Mouse (Mus musculus) hindbrain, embryonic 10.5 days (tissue): Measurements from ENCODE around the gene Grm6. TPM values are rescaled to one million over a fixed set of nuclear protein-coding genes. Genes with fewer than 3 reads are reported as not detected.

Experiments used
- DNase-seq: peaks from one replicate; pipeline ENCODE4 v3.0.0-alpha.2; 2017; ENCODE audit warnings: low spot score
- H3K27ac ChIP-seq: fragments of 300-500 bp; sonication (generic); 2 replicates; pipeline ENCODE4 v1.5.1; 2016; ENCODE audit warnings: mild to moderate bottlenecking, moderate library complexity
- H3K27me3 ChIP-seq: fragments of 300-500 bp; sonication (generic); 2 replicates; pipeline ENCODE4 v1.6.1; 2016; ENCODE audit warnings: mild to moderate bottlenecking; ENCODE audit not compliant: poor library complexity, insufficient read depth, severe bottlenecking
- H3K36me3 ChIP-seq: fragments of 300-500 bp; sonication (generic); 2 replicates; pipeline ENCODE4 v1.6.1; 2016; ENCODE audit warnings: mild to moderate bottlenecking, moderate library complexity
- H3K4me1 ChIP-seq: fragments of 300-500 bp; sonication (generic); replicated peaks from 2 replicates; pipeline ENCODE4 v1.6.1; 2016; ENCODE audit warnings: mild to moderate bottlenecking
- H3K4me3 ChIP-seq: fragments of 300-500 bp; sonication (generic); 2 replicates; pipeline ENCODE4 v1.5.1; 2016; ENCODE audit warnings: mild to moderate bottlenecking, moderate library complexity
- H3K9me3 ChIP-seq: fragments of 300-500 bp; sonication (generic); 2 replicates; pipeline ENCODE4 v1.6.1; 2016; ENCODE audit warnings: mild to moderate bottlenecking, moderate library complexity
- WGBS: fragments of 180-500 bp; shearing (Covaris S2); methylation state at CpG from one replicate; pipeline ENCODE4 v1.1.7; 2016; 5-methylcytosine and 5-hydroxymethylcytosine counted together
- polyA plus RNA-seq: library from polyadenylated mRNA; unstranded; fragments of >200 nt; fragmentation: Nextera tagmentation; extraction: Ambion mirVana; gene quantifications from 2 replicates; pipeline ENCODE4 v1.2.1, GENCODE M21; 2016

The Grm6 gene
- not detected in 2 replicates for polyA plus RNA-seq

DNA sequence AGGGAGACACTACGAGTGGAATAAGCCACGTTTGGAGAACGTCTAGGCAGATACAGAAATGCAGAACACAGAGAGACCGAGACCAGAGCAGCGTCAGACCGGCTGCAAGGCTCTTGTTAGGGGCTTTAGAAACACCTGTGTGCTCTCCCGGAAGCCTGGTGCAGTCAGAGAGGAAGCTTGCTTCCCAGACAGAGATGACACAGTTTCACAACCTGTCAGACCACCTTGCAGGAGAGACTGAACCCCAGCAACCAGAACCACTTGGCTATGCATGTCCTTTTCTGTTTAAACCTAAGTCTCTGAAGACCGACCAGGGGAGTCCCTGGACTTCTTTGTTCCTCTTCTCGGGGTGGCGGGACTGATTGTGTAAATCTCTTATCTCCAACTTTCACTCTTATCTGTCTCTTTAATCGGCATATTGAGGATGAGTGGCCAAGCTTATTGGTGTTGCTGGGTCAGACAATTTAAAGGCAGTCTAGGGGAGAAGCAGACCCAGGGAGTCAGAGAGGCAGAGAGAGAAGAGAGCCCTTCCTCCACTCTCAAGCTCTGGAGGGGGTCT, at the start of gene Grm6:
TSS of gene Grm6 (plus strand) at position 509 of the 559 bp plus-strand sequence.
- peak; percentile 19 for DNase-seq
- Histone ChIP-seq H3K4me3 (peak within 1 kb of the TSS; percentile 60), H3K27me3 (peaks cover 70% of the 10 kb centered on the region), H3K9me3 (peaks cover 7% of the 10 kb centered on the region; the same call in 1 of the 2 replicates), H3K4me1 (peaks cover 27% of the 10 kb centered on the region), H3K36me3 (no peaks in the 10 kb centered on the region), H3K27ac (no peak within 1 kb of the TSS)
- WGBS, result 2% methylated on average over 11 of the region's 11 CpGs

GRCm38 (mm10) chr11:50814233-50814632, 36.3 kb upstream of the Grm6 start:
- Histone ChIP-seq H3K4me3 (no peak overlapping the region), H3K27me3 (no peaks in the 10 kb centered on the region), H3K9me3 (peaks cover 69% of the 10 kb centered on the region), H3K27ac (no peak overlapping the region), H3K36me3 (peaks cover 100% of the 10 kb centered on the region), H3K4me1 (no peaks in the 10 kb centered on the region)
- WGBS, result 97% methylated on average over 4 of the region's 4 CpGs
- DNase-seq, result no peak

DNA sequence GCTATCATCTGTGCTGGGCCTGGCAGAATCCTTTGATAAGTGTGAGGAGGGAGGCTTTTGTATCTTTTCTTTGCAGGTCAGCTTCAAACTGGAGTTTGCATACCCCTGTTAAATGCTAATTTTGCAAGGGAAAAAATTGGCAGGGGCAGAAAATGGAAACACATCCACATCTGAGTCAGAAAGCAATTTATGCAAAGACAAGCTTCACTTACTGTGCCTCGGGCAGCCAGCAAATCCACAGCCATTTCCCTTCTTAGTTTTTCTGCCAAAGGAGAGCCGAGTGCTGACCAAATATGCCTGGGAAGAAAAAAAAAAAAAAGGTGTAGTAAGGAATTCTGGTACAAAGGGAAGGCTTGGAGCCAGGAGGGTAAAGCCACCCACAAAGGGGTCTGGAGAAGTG, 24.3 kb upstream of the Grm6 start:
- Histone ChIP-seq H3K4me3 (peak overlapping the region; percentile 88), H3K36me3 (peaks cover 48% of the 10 kb centered on the region), H3K9me3 (no peaks in the 10 kb centered on the region), H3K27me3 (no peaks in the 10 kb centered on the region), H3K27ac (no peak overlapping the region), H3K4me1 (peaks cover 13% of the 10 kb centered on the region)
- 70% methylated on average over 2 of the region's 2 CpGs for WGBS
- DNase-seq, result no peak

DNA sequence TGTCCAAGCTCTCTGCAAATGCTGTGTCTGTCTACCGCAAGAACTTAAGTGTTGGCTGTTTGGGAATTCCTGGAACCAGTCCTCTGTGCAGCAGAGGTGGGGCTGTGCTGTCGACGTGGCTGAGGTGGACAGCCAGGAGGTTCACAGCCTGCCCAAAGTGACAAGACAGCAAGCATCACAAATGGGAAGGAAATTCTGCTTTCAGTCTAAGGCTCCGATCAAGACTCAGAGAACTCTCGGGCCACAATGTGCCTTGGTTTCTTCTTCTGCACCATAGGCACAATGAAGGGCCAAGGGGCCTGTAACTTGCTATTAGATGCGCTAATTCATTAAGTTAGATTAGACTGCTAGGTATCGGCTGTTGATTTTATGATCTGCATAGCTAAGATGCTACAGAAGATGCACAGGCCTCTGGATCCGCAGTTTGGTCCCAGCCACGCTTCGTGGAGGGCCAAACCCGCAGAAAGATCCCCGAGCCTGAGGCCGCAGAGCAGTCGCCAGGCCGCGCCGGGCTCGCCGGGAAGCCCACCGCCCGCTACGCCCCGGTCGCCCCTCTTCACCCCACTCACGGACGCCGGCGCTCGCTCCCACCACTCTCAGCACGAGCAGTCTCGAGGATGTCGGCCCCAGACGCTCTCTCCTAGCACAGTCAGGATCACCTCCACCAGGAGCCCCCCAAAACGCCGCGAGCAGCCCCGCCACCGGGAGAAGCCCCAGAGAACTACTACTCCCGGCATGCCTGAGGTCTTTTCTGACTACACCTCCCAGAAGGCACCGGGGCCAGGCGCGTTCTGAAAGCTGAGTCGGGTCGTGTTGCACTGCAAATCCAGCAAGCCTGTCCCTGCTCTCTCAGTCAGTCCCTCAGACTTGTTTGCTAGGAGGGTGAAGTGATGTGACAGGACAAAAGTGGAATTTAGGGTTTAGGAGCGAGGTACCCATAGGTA, 23.2 kb upstream of the Grm6 start, which contains the start of gene Zfp354c:
TSS of gene Zfp354c (minus strand) at position 715 of the 944 bp plus-strand sequence.
- H3K27ac ChIP-seq, result peak within 1 kb of the TSS; percentile 97
- H3K4me1 ChIP-seq, result peaks cover 13% of the 10 kb centered on the region
- 1% methylated on average over 45 of the region's 45 CpGs for WGBS

DNA sequence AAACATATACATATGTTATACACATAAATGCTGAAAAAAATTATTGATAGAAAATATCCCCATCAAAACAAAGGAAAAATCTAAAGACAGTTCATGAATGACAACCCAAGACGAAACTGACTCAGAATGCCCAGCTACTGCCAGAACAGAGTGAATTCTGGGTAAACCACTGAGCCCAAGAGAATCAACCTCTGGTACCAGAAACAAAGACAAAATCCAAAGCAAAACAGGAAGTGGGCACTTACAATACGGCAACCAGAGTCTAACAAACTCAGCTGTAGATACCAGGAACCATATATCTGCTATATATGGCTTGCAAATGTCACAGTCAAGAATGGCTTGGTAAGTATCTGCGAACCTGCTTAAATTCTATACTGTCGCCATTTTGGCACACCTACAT, 14.8 kb upstream of the Grm6 start:
- 91% methylated on average over 4 of the region's 4 CpGs for WGBS
- peaks cover 15% of the 10 kb centered on the region; the same call in 1 of the 2 replicates for H3K9me3 ChIP-seq
- peaks cover 23% of the 10 kb centered on the region for H3K36me3 ChIP-seq
- no peak overlapping the region for H3K27ac ChIP-seq
- H3K27me3 ChIP-seq, result no peaks in the 10 kb centered on the region
- DNase-seq, result no peak
- H3K4me1 ChIP-seq, result peaks cover 4% of the 10 kb centered on the region
- H3K4me3 ChIP-seq, result no peak overlapping the region

More for the DNA sequence above, 23.2 kb upstream of the Grm6 start, which contains the start of gene Zfp354c:
- peak; percentile 89 for DNase-seq
- Histone ChIP-seq H3K9me3 (0 out of 2 replicates have a peak, but pooled peaks cover 2% of the 10 kb centered on the region), H3K4me3 (peak within 1 kb of the TSS; percentile 88), H3K27me3 (no peaks in the 10 kb centered on the region), H3K36me3 (peaks cover 41% of the 10 kb centered on the region)

DNA sequence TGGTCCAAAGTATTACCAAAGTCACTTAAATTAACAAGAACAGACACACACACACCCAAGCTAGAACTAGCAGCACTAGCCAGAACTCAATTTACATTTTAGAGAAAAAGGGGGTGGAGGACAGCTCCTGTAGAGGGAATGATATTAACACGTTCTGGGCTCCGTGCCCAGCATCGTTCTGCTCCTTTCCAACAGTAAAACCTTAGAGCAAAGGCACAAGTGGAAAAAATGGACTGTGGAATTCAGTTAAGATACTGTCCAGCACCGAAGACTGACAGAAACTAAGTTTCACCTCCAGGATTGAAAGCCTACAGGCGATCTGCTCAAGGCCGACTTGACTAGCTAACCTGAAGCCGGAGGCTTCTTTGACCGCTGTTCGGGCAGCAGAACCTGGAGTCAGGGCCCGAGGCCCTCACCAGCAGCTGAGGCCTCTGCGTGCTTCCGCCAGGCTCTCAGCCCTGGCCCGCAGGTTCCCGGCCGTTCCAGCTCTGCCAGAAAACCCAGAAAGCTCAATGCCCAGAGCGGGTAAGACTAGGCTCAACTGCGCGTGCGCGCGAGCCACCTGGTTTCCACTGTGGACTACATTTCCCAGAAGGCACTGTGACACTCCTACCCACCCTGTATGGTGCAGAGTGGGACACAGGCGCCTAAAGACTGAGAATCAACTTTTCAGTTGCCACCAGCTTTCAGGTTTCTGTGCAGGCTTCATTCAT, 9.3 kb upstream of the Grm6 start, which contains the start of gene Zfp879:
TSS of gene Zfp879 (minus strand) at position 530 of the 713 bp plus-strand sequence.
- Histone ChIP-seq H3K9me3 (no peaks in the 10 kb centered on the region), H3K27me3 (0 out of 2 replicates have a peak, but pooled peaks cover 3% of the 10 kb centered on the region), H3K36me3 (no peaks in the 10 kb centered on the region), H3K4me3 (peak within 1 kb of the TSS; percentile 54), H3K27ac (peak within 1 kb of the TSS; percentile 85), H3K4me1 (peaks cover 11% of the 10 kb centered on the region)
- 24% methylated on average over 22 of the region's 22 CpGs for WGBS
- peak; percentile 91 for DNase-seq

- Histone ChIP-seq H3K36me3 (no peaks in the 10 kb centered on the region), H3K27ac (no peak overlapping the region), H3K27me3 (peaks cover 42% of the 10 kb centered on the region), H3K9me3 (peaks cover 7% of the 10 kb centered on the region; the same call in 1 of the 2 replicates), H3K4me1 (peaks cover 18% of the 10 kb centered on the region), H3K4me3 (no peak overlapping the region)
- WGBS, result 89% methylated on average over 3 of the region's 3 CpGs
- no peak for DNase-seq
Measured at GRCm38 (mm10) chr11:50845951-50846350, 4.5 kb upstream of the Grm6 start.

DNA sequence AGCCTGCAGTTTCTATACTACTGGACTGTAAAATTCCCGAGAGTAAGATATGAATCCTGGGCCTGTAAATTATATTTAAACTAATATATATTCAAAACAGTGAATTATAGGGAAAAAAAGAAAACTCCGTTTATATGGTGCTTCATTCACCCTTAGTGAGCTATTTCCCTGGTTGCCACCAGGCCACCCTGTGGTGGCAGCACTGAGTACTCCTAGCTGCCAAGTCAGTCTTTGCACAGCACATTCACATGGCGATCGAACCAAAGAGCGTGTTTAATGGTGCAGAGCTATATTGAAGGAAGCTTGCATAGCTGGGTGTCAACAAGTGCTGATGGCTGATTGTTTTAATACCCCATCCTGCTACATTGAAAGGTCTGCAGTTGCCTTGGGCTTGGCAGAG, 3.4 kb upstream of the Grm6 start:
- DNase-seq, result no peak
- peaks cover 53% of the 10 kb centered on the region for H3K27me3 ChIP-seq
- H3K4me1 ChIP-seq, result peaks cover 24% of the 10 kb centered on the region
- no peak overlapping the region for H3K4me3 ChIP-seq
- peaks cover 7% of the 10 kb centered on the region; the same call in 1 of the 2 replicates for H3K9me3 ChIP-seq
- H3K27ac ChIP-seq, result no peak overlapping the region
- H3K36me3 ChIP-seq, result no peaks in the 10 kb centered on the region
- WGBS, result 74% methylated on average over 5 of the region's 5 CpGs

- no peak for DNase-seq
- Histone ChIP-seq H3K27ac (no peak overlapping the region), H3K36me3 (no peaks in the 10 kb centered on the region), H3K27me3 (peaks cover 66% of the 10 kb centered on the region), H3K9me3 (peaks cover 7% of the 10 kb centered on the region; the same call in 1 of the 2 replicates), H3K4me3 (no peak overlapping the region), H3K4me1 (peaks cover 27% of the 10 kb centered on the region)
- WGBS, result 47% methylated on average over 3 of the region's 3 CpGs
Measured at GRCm38 (mm10) chr11:50848520-50849137, 1.9 kb upstream of the Grm6 start.

- Histone ChIP-seq H3K36me3 (no peaks in the 10 kb centered on the region), H3K27ac (no peak overlapping the region), H3K9me3 (peaks cover 7% of the 10 kb centered on the region; the same call in 1 of the 2 replicates), H3K4me1 (peaks cover 27% of the 10 kb centered on the region), H3K4me3 (no peak overlapping the region), H3K27me3 (peaks cover 70% of the 10 kb centered on the region)
- DNase-seq, result no peak
- 8% methylated on average over 10 of the region's 10 CpGs for WGBS
Measured at GRCm38 (mm10) chr11:50849310-50849709, 1.2 kb upstream of the Grm6 start.

- H3K9me3 ChIP-seq, result peaks cover 7% of the 10 kb centered on the region; the same call in 1 of the 2 replicates
- WGBS, result under 1% methylated on average over 72 of the region's 72 CpGs
- peaks cover 70% of the 10 kb centered on the region for H3K27me3 ChIP-seq
Measured at GRCm38 (mm10) chr11:50850989-50851601, 610 bp downstream of the Grm6 start.

More at GRCm38 (mm10) chr11:50850989-50851601, 610 bp downstream of the Grm6 start:
- Histone ChIP-seq H3K4me1 (peaks cover 27% of the 10 kb centered on the region), H3K4me3 (peak overlapping the region; percentile 60), H3K27ac (no peak overlapping the region), H3K36me3 (no peaks in the 10 kb centered on the region)
- peak; percentile 41 for DNase-seq
